27 mouse cellular contexts compared by ENCODE assay signal in the genomic region with DNA sequence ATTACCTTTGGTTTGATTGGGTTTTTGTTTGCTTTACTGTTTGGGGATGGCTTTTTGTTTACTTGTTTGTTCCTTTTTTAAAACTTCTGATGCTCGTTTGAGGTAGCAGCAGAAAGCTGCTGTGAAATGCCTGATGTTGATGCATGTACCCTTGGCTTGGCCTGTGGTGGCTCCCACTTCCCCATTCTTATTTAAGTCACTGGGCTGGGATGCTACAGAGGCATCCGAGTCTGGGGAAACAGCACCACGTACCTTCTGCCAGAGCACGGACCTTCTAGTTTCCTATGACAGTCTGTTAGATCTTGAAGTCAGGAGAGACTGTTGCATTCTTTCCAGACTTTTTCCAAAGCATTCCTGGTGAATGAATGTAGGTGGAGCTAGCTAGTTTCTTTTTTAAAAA. TPM values are rescaled to one million over a fixed set of nuclear protein-coding genes. Genes with fewer than 3 reads are reported as not detected.
A peak's percentile ranks its signal among the peaks of the same experiment; 100 is the strongest.
DNase-seq lines count a peak whose midpoint lies in the region; ATAC-seq and TF ChIP-seq lines count a peak whose summit lies in the region.
"Had no signal": no experiment of that assay in that cellular context is flagged by ENCODE, and none has a peak within 500 bp of the region (broad histone marks: within the 10 kb centered on the region; RNA-seq: fewer than 3 reads in every experiment).

No protein-coding gene starts in this region.

- no peak for TF ChIP-seq CTCF in kidney, adult 2 months (conservative IDR thresholded peaks at IDR 0.05; ENCODE audit: insufficient read depth, insufficient read length, low read depth, low read length)
- TF ChIP-seq CTCF in cortical plate, adult 2 months (IDR thresholded peaks at IDR 0.05; ENCODE audit: extremely low read depth, insufficient read depth, low read length): no peak

- WGBS in kidney, adult 2 months: 83% methylated on average over 4 of the region's 4 CpGs
- 89% methylated on average over 4 of the region's 4 CpGs for WGBS in neural tube, embryonic 13.5 days
- 88% methylated on average over 4 of the region's 4 CpGs for WGBS in neural tube, embryonic 15.5 days

- no peaks in the 10 kb centered on the region; the same call in none of the 2 replicates for H3K36me3 ChIP-seq in kidney, adult 2 months (ENCODE audit: control insufficient read depth, insufficient read depth, low read length)
- peaks cover 45% of the 10 kb centered on the region for H3K36me3 ChIP-seq in neural tube, embryonic 13.5 days
- H3K36me3 ChIP-seq in neural tube, embryonic 15.5 days: peaks cover 14% of the 10 kb centered on the region
- H3K36me3 ChIP-seq in splenic B cell, adult 2 months (ENCODE audit: control insufficient read depth, insufficient read depth, low read length, poor library complexity, severe bottlenecking): peaks cover 16% of the 10 kb centered on the region

- TF ChIP-seq POLR2A in kidney, adult 2 months (IDR thresholded peaks at IDR 0.05; ENCODE audit: low read depth, low read length): no peak
- TF ChIP-seq POLR2A in cortical plate, adult 2 months (IDR thresholded peaks at IDR 0.05; ENCODE audit: extremely low read depth, insufficient read depth, low read length): no peak

- H3K9me3 ChIP-seq in neural tube, embryonic 13.5 days: no peaks in the 10 kb centered on the region
- no peaks in the 10 kb centered on the region for H3K9me3 ChIP-seq in neural tube, embryonic 15.5 days (replicated peaks)
- H3K9me3 ChIP-seq: forebrain, embryonic 13.5 days; hindbrain, embryonic 13.5 days; liver, embryonic 15.5 days; megakaryocyte, embryonic 14.5 days; midbrain, embryonic 12.5 days had no signal

- no peaks in the 10 kb centered on the region for H3K4me1 ChIP-seq in kidney, adult 2 months (ENCODE audit: control insufficient read depth, insufficient read depth, low read length)
- no peaks in the 10 kb centered on the region for H3K4me1 ChIP-seq in neural tube, embryonic 13.5 days (replicated peaks)
- 0 out of 2 replicates have a peak, but pooled peaks cover 4% of the 10 kb centered on the region for H3K4me1 ChIP-seq in neural tube, embryonic 15.5 days
- peaks cover 7% of the 10 kb centered on the region for H3K4me1 ChIP-seq in cortical plate, adult 2 months (ENCODE audit: control insufficient read depth, insufficient read depth, low read length)
- H3K4me1 ChIP-seq: forebrain, embryonic 13.5 days; hindbrain, embryonic 13.5 days; midbrain, embryonic 12.5 days had no signal

- H3K4me3 ChIP-seq in kidney, adult 2 months (ENCODE audit: insufficient read depth, low read depth, low read length): no peak overlapping the region
- H3K4me3 ChIP-seq in neural tube, embryonic 13.5 days: no peak overlapping the region
- no peak overlapping the region for H3K4me3 ChIP-seq in neural tube, embryonic 15.5 days (replicated peaks)
- no peak overlapping the region for H3K4me3 ChIP-seq in cortical plate, adult 2 months (ENCODE audit: insufficient read depth, low read length)
- H3K4me3 ChIP-seq: forebrain, embryonic 13.5 days; hindbrain, embryonic 13.5 days; liver, embryonic 15.5 days; megakaryocyte, embryonic 14.5 days; midbrain, embryonic 12.5 days had no signal

- H3K9ac ChIP-seq in neural tube, embryonic 13.5 days: no peak overlapping the region
- H3K9ac ChIP-seq in neural tube, embryonic 15.5 days (replicated peaks): no peak overlapping the region
- H3K9ac ChIP-seq: forebrain, embryonic 13.5 days; hindbrain, embryonic 13.5 days; liver, embryonic 15.5 days; lung, embryonic 14.5 days; midbrain, embryonic 12.5 days had no signal

- DNase-seq in kidney, adult 2 months: peak; percentile 7
- DNase-seq in kidney, postnatal 36 days: no peak
- peak; percentile 16 for DNase-seq in splenic B cell, adult 2 months (ENCODE audit: low read depth, low spot score)
- DNase-seq in B cell, adult 2 months: no peak
- DNase-seq: adrenal gland, postnatal 10 days; cerebellum, adult 18-20 months; cerebellum, postnatal 10 days; gastrocnemius, postnatal 25 days; heart, adult 18-20 months; heart, postnatal 36 days; kidney, postnatal 25 days; lung, embryonic 14.5 days; lung, postnatal 14 days; right cerebral cortex, postnatal 4 days; thymus, adult 2 months; thymus, postnatal 36 days had no signal

- no peak overlapping the region for H3K27ac ChIP-seq in kidney, adult 2 months (ENCODE audit: insufficient read depth, low read depth, low read length)
- H3K27ac ChIP-seq in neural tube, embryonic 13.5 days (replicated peaks): 0 out of 2 replicates have a peak overlapping the region, but pooled peaks have one; percentile 28
- H3K27ac ChIP-seq in neural tube, embryonic 15.5 days (replicated peaks): no peak overlapping the region
- 0 out of 2 replicates have a peak overlapping the region, but pooled peaks have one; percentile 19 for H3K27ac ChIP-seq in cortical plate, adult 2 months (ENCODE audit: insufficient read depth, low read length)
- H3K27ac ChIP-seq: forebrain, embryonic 13.5 days; hindbrain, embryonic 13.5 days; liver, embryonic 15.5 days; midbrain, embryonic 12.5 days had no signal

- no peak for ATAC-seq in neural tube, embryonic 13.5 days (ENCODE audit: low read depth)
- no peak for ATAC-seq in neural tube, embryonic 15.5 days (ENCODE audit: low FRiP score)
- ATAC-seq in inflammation-experienced regulatory T-cells, adult 6 months: no peak
- ATAC-seq: forebrain, embryonic 13.5 days; intestine, postnatal 0 days had no signal

- no peak overlapping the region for H3K4me2 ChIP-seq in neural tube, embryonic 13.5 days
- no peak overlapping the region for H3K4me2 ChIP-seq in neural tube, embryonic 15.5 days
- H3K4me2 ChIP-seq: forebrain, embryonic 13.5 days; heart, embryonic 11.5 days; hindbrain, embryonic 13.5 days; liver, embryonic 15.5 days; lung, embryonic 14.5 days; midbrain, embryonic 12.5 days had no signal

- H3K27me3 ChIP-seq in kidney, adult 2 months (replicated peaks; ENCODE audit: control insufficient read depth, insufficient read depth, low read length): no peaks in the 10 kb centered on the region
- no peaks in the 10 kb centered on the region for H3K27me3 ChIP-seq in neural tube, embryonic 13.5 days
- H3K27me3 ChIP-seq in neural tube, embryonic 15.5 days (replicated peaks): no peaks in the 10 kb centered on the region
- H3K27me3 ChIP-seq in splenic B cell, adult 2 months (ENCODE audit: control insufficient read depth, insufficient read depth, low read length, poor library complexity, severe bottlenecking): no peaks in the 10 kb centered on the region
- H3K27me3 ChIP-seq: forebrain, embryonic 13.5 days; hindbrain, embryonic 13.5 days; liver, embryonic 15.5 days; megakaryocyte, embryonic 14.5 days; midbrain, embryonic 12.5 days had no signal

RNA-seq across cellular contexts. Expression of a gene that starts 42.1 kb away (rescaled TPM):
- 71.8 and 90.6 TPM in 2 replicates for polyA plus RNA-seq in kidney, adult 2 months (2012; rRNA removed)
- 732 and 779 TPM in 2 replicates for polyA plus RNA-seq in neural tube, embryonic 13.5 days (2015; fragmentation: Nextera tagmentation; extraction: Ambion mirVana)
- 862 and 927 TPM in 2 replicates for polyA plus RNA-seq in neural tube, embryonic 15.5 days (2015; fragmentation: Nextera tagmentation; extraction: Ambion mirVana)
- polyA plus RNA-seq in cortical plate, adult 2 months (2012; rRNA removed): 1,599 and 1,684 TPM in 2 replicates
- polyA plus RNA-seq in inflammation-experienced regulatory T-cells, adult 6 months (2017; shearing (Covaris generic)): 100 to 1,000 TPM; 206 to 398 (median 214) TPM

Comparison
In these comparisons a context has a peak if more than half of its experiments do, and no peak if none do; other contexts are left out.
1. DNase-seq: peak in kidney, adult 2 months (single experiment) and splenic B cell, adult 2 months (single experiment); none in kidney, postnatal 36 days (0 of 2) and B cell, adult 2 months (0 of 2).
2. H3K27ac ChIP-seq: peak in neural tube, embryonic 13.5 days (single experiment) and cortical plate, adult 2 months (single experiment); none in kidney, adult 2 months (single experiment) and neural tube, embryonic 15.5 days (single experiment).